Mouse (Mus musculus) kidney, adult 2 months (tissue): ENCODE data around the gene Bhlhe41.

ENCODE experiments used
- CTCF ChIP-seq: fragments of 200-500 bp; conservative IDR thresholded peaks from 2 replicates; pipeline ENCODE4 v1.5.1; 2011; ENCODE audit warnings: low read depth, mild to moderate bottlenecking, control low read depth, low read length, moderate library complexity, mixed read lengths; ENCODE audit not compliant: insufficient read depth, insufficient read length
- POLR2A ChIP-seq: fragments of 200-500 bp; IDR thresholded peaks from one replicate; pipeline ENCODE4 v1.6.1; 2011; ENCODE audit warnings: low read depth, low read length, control low read depth

DNA sequence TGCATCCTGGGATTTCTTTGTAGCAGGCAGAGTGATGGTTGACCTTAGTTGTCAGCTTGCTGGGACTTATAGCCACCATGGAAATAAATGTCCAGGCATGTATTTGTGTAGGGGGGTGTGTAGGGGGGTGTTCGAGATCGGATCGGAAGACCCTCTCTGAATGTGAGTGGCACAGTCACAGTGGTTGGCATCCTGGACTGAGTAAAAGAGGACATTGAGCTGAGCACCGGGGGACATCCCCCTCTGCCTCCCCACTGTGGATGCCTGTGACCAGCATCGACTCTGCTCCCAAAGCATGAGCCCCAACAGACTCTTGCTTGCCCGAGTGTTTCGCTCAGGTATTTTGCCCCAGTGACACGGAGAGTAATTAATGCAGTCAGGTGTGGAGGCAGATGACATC, 8.0 kb upstream of the Bhlhe41 start:
- no peak for TF ChIP-seq POLR2A
- no peak for TF ChIP-seq CTCF
